Mouse (Mus musculus): ENCODE results near the gene Dnajc11. TPM values are rescaled to one million over a fixed set of nuclear protein-coding genes. Genes with fewer than 3 reads are reported as not detected.

Dnajc11 gene
- polyA plus RNA-seq (2015; fragmentation: Illumina TruSeq; extraction: RNeasy Lipid Tissue Mini Kit (QIAGEN cat#74804); ENCODE audit: insufficient read depth, low read depth, low replicate concordance) = 16.4 TPM

GRCm38 (mm10) chr4:151933505-151934214 lies at the start of gene Dnajc11:
Dnajc11 (plus strand) TSS chr4:151933691.

GRCm38 (mm10) chr4:151988342-151989109 lies 55.0 kb downstream of the Dnajc11 start, which contains the start of gene Thap3:
Thap3 (minus strand) TSS chr4:151988997.

GRCm38 (mm10) chr4:151996173-151996950 lies 62.9 kb downstream of the Dnajc11 start, which contains the start of gene Phf13:
Phf13 (minus strand) TSS chr4:151996258.

GRCm38 (mm10) chr4:152008622-152009075 lies 75.2 kb downstream of the Dnajc11 start, which contains the start of gene Klhl21:
Klhl21 (plus strand) TSS chr4:152008803.

GRCm38 (mm10) chr4:152027524-152027923 lies 94.0 kb downstream of the Dnajc11 start, which contains the start of gene Zbtb48:
Zbtb48 (minus strand) TSS chr4:152027671.

Other genes starting within 250 kb of the Dnajc11 start
- gene Camta1, start 71.8 kb upstream of the Dnajc11 start, polyA plus RNA-seq (2015; fragmentation: Illumina TruSeq; extraction: RNeasy Lipid Tissue Mini Kit (QIAGEN cat#74804); ENCODE audit: insufficient read depth, low read depth, low replicate concordance) = 2.3 TPM
- gene Thap3, start 55.3 kb downstream of the Dnajc11 start, polyA plus RNA-seq (2015; fragmentation: Illumina TruSeq; extraction: RNeasy Lipid Tissue Mini Kit (QIAGEN cat#74804); ENCODE audit: insufficient read depth, low read depth, low replicate concordance) = 14.0 TPM
- 3.2 TPM for gene Phf13, start 62.6 kb downstream of the Dnajc11 start, polyA plus RNA-seq (2015; fragmentation: Illumina TruSeq; extraction: RNeasy Lipid Tissue Mini Kit (QIAGEN cat#74804); ENCODE audit: insufficient read depth, low read depth, low replicate concordance)
- gene Klhl21, start 75.1 kb downstream of the Dnajc11 start, polyA plus RNA-seq (2015; fragmentation: Illumina TruSeq; extraction: RNeasy Lipid Tissue Mini Kit (QIAGEN cat#74804); ENCODE audit: insufficient read depth, low read depth, low replicate concordance) = 4.6 TPM
- gene Zbtb48, start 94.0 kb downstream of the Dnajc11 start, polyA plus RNA-seq (2015; fragmentation: Illumina TruSeq; extraction: RNeasy Lipid Tissue Mini Kit (QIAGEN cat#74804); ENCODE audit: insufficient read depth, low read depth, low replicate concordance) = 9.8 TPM
- not detected for gene Tas1r1, start 104.9 kb downstream of the Dnajc11 start, polyA plus RNA-seq (2015; fragmentation: Illumina TruSeq; extraction: RNeasy Lipid Tissue Mini Kit (QIAGEN cat#74804); ENCODE audit: insufficient read depth, low read depth, low replicate concordance)
- 5.2 TPM for gene Nol9, start 105.6 kb downstream of the Dnajc11 start, polyA plus RNA-seq (2015; fragmentation: Illumina TruSeq; extraction: RNeasy Lipid Tissue Mini Kit (QIAGEN cat#74804); ENCODE audit: insufficient read depth, low read depth, low replicate concordance)
- gene Plekhg5, start 138.8 kb downstream of the Dnajc11 start, polyA plus RNA-seq (2015; fragmentation: Illumina TruSeq; extraction: RNeasy Lipid Tissue Mini Kit (QIAGEN cat#74804); ENCODE audit: insufficient read depth, low read depth, low replicate concordance) = 7.3 TPM
- gene Tnfrsf25, start 182.2 kb downstream of the Dnajc11 start, polyA plus RNA-seq (2015; fragmentation: Illumina TruSeq; extraction: RNeasy Lipid Tissue Mini Kit (QIAGEN cat#74804); ENCODE audit: insufficient read depth, low read depth, low replicate concordance) = 2.1 TPM
- gene Espn, start 218.7 kb downstream of the Dnajc11 start, polyA plus RNA-seq (2015; fragmentation: Illumina TruSeq; extraction: RNeasy Lipid Tissue Mini Kit (QIAGEN cat#74804); ENCODE audit: insufficient read depth, low read depth, low replicate concordance) = 1.5 TPM
- gene Hes2, start 225.2 kb downstream of the Dnajc11 start, polyA plus RNA-seq (2015; fragmentation: Illumina TruSeq; extraction: RNeasy Lipid Tissue Mini Kit (QIAGEN cat#74804); ENCODE audit: insufficient read depth, low read depth, low replicate concordance) = not detected
- 6.0 TPM for gene Acot7, start 244.4 kb downstream of the Dnajc11 start, polyA plus RNA-seq (2015; fragmentation: Illumina TruSeq; extraction: RNeasy Lipid Tissue Mini Kit (QIAGEN cat#74804); ENCODE audit: insufficient read depth, low read depth, low replicate concordance)